Mouse (Mus musculus) forelimb bud, embryonic 11.5 days (tissue): ENCODE results near the gene Cyp4a14.
"Not testable (repeated sequence)": the region's sequence is repeated elsewhere in the genome, so short reads cannot be mapped to it uniquely, and the experiment has no call there.

ENCODE experiments used
- DNase-seq: peaks from one replicate; pipeline ENCODE4 v3.0.0-alpha.2; 2012; ENCODE audit warnings: low read depth, low spot score

The Cyp4a14 gene

GRCm38 (mm10) chr4:115496001-115496400 lies at the start of gene Cyp4a14:
Cyp4a14 (minus strand) TSS chr4:115496142.
- DNase-seq, result no peak

GRCm38 (mm10) chr4:115545101-115545500 lies 49.2 kb upstream of the Cyp4a14 start:
- DNase-seq, result no peak

- no peak for DNase-seq
These were observed 25.8 kb upstream of the Cyp4a14 start for GRCm38 (mm10) chr4:115521766-115522165.

- no peak for DNase-seq
These were observed 23.5 kb upstream of the Cyp4a14 start for GRCm38 (mm10) chr4:115519444-115519843.

GRCm38 (mm10) chr4:115518000-115518399 lies 22.1 kb upstream of the Cyp4a14 start, which contains the start of gene Cyp4a10:
Cyp4a10 (plus strand) TSS chr4:115518264.
- DNase-seq, result not testable (repeated sequence)

GRCm38 (mm10) chr4:115513964-115514363 lies 18.0 kb upstream of the Cyp4a14 start:
- not testable (repeated sequence) for DNase-seq

- no peak for DNase-seq
These were observed 1.5 kb upstream of the Cyp4a14 start for GRCm38 (mm10) chr4:115497466-115497865.

GRCm38 (mm10) chr4:115481006-115481652 lies 14.8 kb downstream of the Cyp4a14 start:
- no peak for DNase-seq

GRCm38 (mm10) chr4:115476051-115476450 lies 19.9 kb downstream of the Cyp4a14 start:
- DNase-seq, result not testable (repeated sequence)

GRCm38 (mm10) chr4:115473585-115473984 lies 22.4 kb downstream of the Cyp4a14 start:
- DNase-seq, result not testable (repeated sequence)

GRCm38 (mm10) chr4:115452304-115452703 lies 43.6 kb downstream of the Cyp4a14 start, which contains the start of gene Cyp4a30b:
Cyp4a30b (plus strand) TSS chr4:115452604.
- DNase-seq, result no peak

- no peak for DNase-seq
These were observed 45.3 kb downstream of the Cyp4a14 start for GRCm38 (mm10) chr4:115450577-115451137.
